ENCODE assay signal across 8 mouse cellular contexts in the genomic region with DNA sequence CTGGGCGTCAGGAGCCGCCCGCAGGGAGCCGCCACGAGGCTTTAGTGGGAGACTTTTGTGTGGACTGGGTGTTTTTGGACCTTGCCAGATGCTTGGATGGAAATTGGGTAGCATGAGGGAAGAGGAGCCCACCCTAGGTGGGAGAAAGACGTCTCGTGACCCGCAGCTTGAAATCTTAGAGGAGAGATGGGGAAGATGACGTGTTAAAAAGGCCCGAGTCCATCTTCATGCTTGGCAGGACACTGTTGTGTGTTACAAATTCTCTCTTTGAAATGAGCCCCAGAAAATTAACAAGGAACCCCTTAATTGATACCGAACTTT. TPM values are rescaled to one million over a fixed set of nuclear protein-coding genes. Genes with fewer than 3 reads are reported as not detected.
DNase-seq lines count a peak whose midpoint lies in the region; ATAC-seq lines count a peak whose summit lies in the region.

No protein-coding gene starts in this region.

- peaks cover 24% of the 10 kb centered on the region for H3K36me3 ChIP-seq in heart, embryonic 16.5 days (ENCODE audit: control insufficient read depth, insufficient read depth)
- peaks cover 6% of the 10 kb centered on the region; the same call in 1 of the 2 replicates for H3K36me3 ChIP-seq in hindbrain, embryonic 11.5 days (ENCODE audit: control insufficient read depth, insufficient read depth, low read length)
- peaks cover 10% of the 10 kb centered on the region; the same call in 1 of the 2 replicates for H3K36me3 ChIP-seq in midbrain, embryonic 11.5 days (ENCODE audit: control insufficient read depth, insufficient read depth, low read length)

- H3K9ac ChIP-seq in heart, embryonic 16.5 days (ENCODE audit: low read length) = peak overlapping the region; percentile 93
- peak overlapping the region; percentile 97 for H3K9ac ChIP-seq in hindbrain, embryonic 11.5 days (ENCODE audit: low read depth, low read length)
- peak overlapping the region; percentile 95 for H3K9ac ChIP-seq in midbrain, embryonic 11.5 days (ENCODE audit: low read length)

- 10% methylated on average over 11 of the region's 11 CpGs for WGBS in heart, embryonic 16.5 days
- 3% methylated on average over 11 of the region's 11 CpGs for WGBS in hindbrain, embryonic 11.5 days
- WGBS in midbrain, embryonic 11.5 days = 4% methylated on average over 11 of the region's 11 CpGs

- H3K9me3 ChIP-seq in heart, embryonic 16.5 days (replicated peaks; ENCODE audit: control insufficient read depth, low read length) = no peaks in the 10 kb centered on the region
- H3K9me3 ChIP-seq in hindbrain, embryonic 11.5 days (ENCODE audit: control insufficient read depth, low read length) = no peaks in the 10 kb centered on the region
- H3K9me3 ChIP-seq in midbrain, embryonic 11.5 days (ENCODE audit: control insufficient read depth, low read length) = no peaks in the 10 kb centered on the region; the same call in 1 of the 2 replicates

- peak overlapping the region; percentile 75 for H3K4me3 ChIP-seq in heart, embryonic 16.5 days (ENCODE audit: low read length)
- H3K4me3 ChIP-seq in hindbrain, embryonic 11.5 days (ENCODE audit: low read depth, low read length) = peak overlapping the region; percentile 72
- peak overlapping the region; percentile 75 for H3K4me3 ChIP-seq in midbrain, embryonic 11.5 days (ENCODE audit: low read depth, low read length)

- no peaks in the 10 kb centered on the region for H3K27me3 ChIP-seq in heart, embryonic 16.5 days (ENCODE audit: control insufficient read depth, insufficient read depth, low read length)
- no peaks in the 10 kb centered on the region for H3K27me3 ChIP-seq in hindbrain, embryonic 11.5 days (ENCODE audit: control insufficient read depth, insufficient read depth, low read length)
- no peaks in the 10 kb centered on the region for H3K27me3 ChIP-seq in midbrain, embryonic 11.5 days (ENCODE audit: control insufficient read depth, insufficient read depth, low read length)

- peak overlapping the region; percentile 95 for H3K27ac ChIP-seq in heart, embryonic 16.5 days (ENCODE audit: low read length)
- H3K27ac ChIP-seq in hindbrain, embryonic 11.5 days (ENCODE audit: low read depth, low read length) = peak overlapping the region; percentile 98
- H3K27ac ChIP-seq in midbrain, embryonic 11.5 days (ENCODE audit: low read depth, low read length) = peak overlapping the region; percentile 90

- no peak for DNase-seq in heart, postnatal 25 days (ENCODE audit: low spot score)
- peak; percentile 13 for DNase-seq in MEL-GATA-1-ER (ENCODE audit: extremely low read depth, low read depth)
- no peak for DNase-seq in hindbrain, embryonic 11.5 days (ENCODE audit: low spot score)
- no peak for DNase-seq in midbrain, embryonic 11.5 days (ENCODE audit: low spot score, missing footprints)
- no peak for DNase-seq in urinary bladder, postnatal 10 days (ENCODE audit: low spot score)
- DNase-seq in urinary bladder, postnatal 25 days (ENCODE audit: low spot score) = no peak
- DNase-seq in adrenal gland, adult 2 months = no peak

- intact Hi-C loops in heart, postnatal 25 days (cut with DNase I) = loop anchor here (5.0 kb wide), 1 partner anchor 360 kb away; a partner anchor contains a TSS

- H3K4me2 ChIP-seq in heart, embryonic 16.5 days (ENCODE audit: low read depth, low read length) = peak overlapping the region; percentile 65
- H3K4me2 ChIP-seq in hindbrain, embryonic 11.5 days (replicated peaks; ENCODE audit: low read depth, low read length) = peak overlapping the region; percentile 64
- peak overlapping the region; percentile 69 for H3K4me2 ChIP-seq in midbrain, embryonic 11.5 days

- H3K4me1 ChIP-seq in heart, embryonic 16.5 days (ENCODE audit: control insufficient read depth, insufficient read depth, low read length) = peaks cover 11% of the 10 kb centered on the region
- peaks cover 8% of the 10 kb centered on the region for H3K4me1 ChIP-seq in hindbrain, embryonic 11.5 days (replicated peaks; ENCODE audit: control insufficient read depth, insufficient read depth, low read length)
- peaks cover 12% of the 10 kb centered on the region for H3K4me1 ChIP-seq in midbrain, embryonic 11.5 days (ENCODE audit: control insufficient read depth, insufficient read depth, low read length)

- ATAC-seq in heart, embryonic 16.5 days (replicated peaks; ENCODE audit: extremely low read depth, insufficient read depth, low FRiP score) = no peak
- no peak; the same call in 1 of the 2 replicates for ATAC-seq in hindbrain, embryonic 11.5 days (ENCODE audit: low FRiP score)
- no peak; the same call in 1 of the 2 replicates for ATAC-seq in midbrain, embryonic 11.5 days (ENCODE audit: low FRiP score)

RNA-seq across cellular contexts. Expression of a gene that starts 0.6 kb away (rescaled TPM):
- polyA plus RNA-seq in heart, embryonic 16.5 days (2015; fragmentation: Nextera tagmentation; extraction: Ambion mirVana) = 19.1 and 20.1 TPM in 2 replicates
- 10 to 100 TPM; 21.8 to 23.9 TPM for total RNA-seq in heart, postnatal 25 days (2021)
- polyA plus RNA-seq in hindbrain, embryonic 11.5 days (2014; fragmentation: Nextera tagmentation; extraction: Ambion mirVana) = 15.7 and 21.8 TPM in 2 replicates
- 15.1 and 17.2 TPM in 2 replicates for polyA plus RNA-seq in midbrain, embryonic 11.5 days (2014; fragmentation: Nextera tagmentation; extraction: Ambion mirVana)
- total RNA-seq in adrenal gland, adult 2 months (2021) = 10 to 100 TPM; 33.8 to 40.2 TPM
- 51.2 and 67.5 TPM in 2 replicates for polyA plus RNA-seq in adrenal gland, adult 2 months (2012; rRNA removed)
